Mouse (Mus musculus) limb, embryonic 15.5 days (tissue): ENCODE measurements around the gene Muc5b. TPM values are rescaled to one million over a fixed set of nuclear protein-coding genes. Genes with fewer than 3 reads are reported as not detected.

Experiments used
- ATAC-seq: fragments of 200-750 bp; cut with Nextera tagmentation; 2 replicates; pipeline ENCODE4 v1.8.0; 2017; ENCODE audit warnings: low read depth, moderate TSS enrichment; ENCODE audit not compliant: insufficient number of reproducible peaks, low FRiP score, low TSS enrichment
- H3K27ac ChIP-seq: fragments of 300-500 bp; sonication (generic); 2 replicates; pipeline ENCODE4 v1.5.1; 2015; ENCODE audit warnings: moderate library complexity, mild to moderate bottlenecking, inconsistent platforms
- H3K27me3 ChIP-seq: fragments of 300-500 bp; sonication (generic); 2 replicates; pipeline ENCODE4 v1.6.1; 2015; ENCODE audit warnings: inconsistent platforms
- H3K36me3 ChIP-seq: fragments of 300-500 bp; sonication (generic); 2 replicates; pipeline ENCODE4 v1.6.1; 2015; ENCODE audit warnings: inconsistent platforms
- H3K4me1 ChIP-seq: fragments of 300-500 bp; sonication (generic); 2 replicates; pipeline ENCODE4 v1.6.1; 2015; ENCODE audit warnings: inconsistent platforms
- H3K4me2 ChIP-seq: fragments of 300-500 bp; sonication (generic); 2 replicates; pipeline ENCODE4 v1.6.1; 2015; ENCODE audit warnings: mild to moderate bottlenecking, inconsistent platforms
- H3K4me3 ChIP-seq: fragments of 300-500 bp; sonication (generic); 2 replicates; pipeline ENCODE4 v1.5.1; 2015; ENCODE audit warnings: mild to moderate bottlenecking, inconsistent platforms
- H3K9ac ChIP-seq: fragments of 300-500 bp; sonication (generic); 2 replicates; pipeline ENCODE4 v1.6.1; 2015; ENCODE audit warnings: inconsistent platforms
- H3K9me3 ChIP-seq: fragments of 300-500 bp; sonication (generic); 2 replicates; pipeline ENCODE4 v1.6.1; 2016; ENCODE audit warnings: inconsistent platforms
- WGBS: fragments of 180-500 bp; shearing (Covaris S2); methylation state at CpG from one replicate; pipeline ENCODE4 v1.1.7; 2015; 5-methylcytosine and 5-hydroxymethylcytosine counted together
- polyA plus RNA-seq: library from polyadenylated mRNA; unstranded; fragments of >200 nt; fragmentation: Nextera tagmentation; extraction: Ambion mirVana; gene quantifications from 2 replicates; pipeline ENCODE4 v1.2.1, GENCODE M21; 2015

Gene Muc5b
- polyA plus RNA-seq, 1 experiment from 2014 or later: 0.03 TPM

- Histone ChIP-seq H3K9ac (no peak overlapping the region), H3K9me3 (no peaks in the 10 kb centered on the region), H3K4me3 (no peak overlapping the region), H3K27me3 (0 out of 2 replicates have a peak, but pooled peaks cover 4% of the 10 kb centered on the region), H3K36me3 (no peaks in the 10 kb centered on the region), H3K27ac (no peak overlapping the region), H3K4me1 (peaks cover 8% of the 10 kb centered on the region), H3K4me2 (no peak overlapping the region)
- no peak for ATAC-seq
- 84% methylated on average over 9 of the region's 9 CpGs for WGBS
These were observed 14.5 kb upstream of the Muc5b start for GRCm38 (mm10) chr7:141824398-141824797.

- no peak overlapping the region for H3K4me3 ChIP-seq
- no peak for ATAC-seq
- no peaks in the 10 kb centered on the region for H3K36me3 ChIP-seq
- no peaks in the 10 kb centered on the region for H3K9me3 ChIP-seq
- 76% methylated on average over 7 of the region's 7 CpGs for WGBS
- H3K4me1 ChIP-seq: no peaks in the 10 kb centered on the region
- H3K27ac ChIP-seq: no peak overlapping the region
- no peaks in the 10 kb centered on the region for H3K27me3 ChIP-seq
- no peak overlapping the region for H3K9ac ChIP-seq
- H3K4me2 ChIP-seq: no peak overlapping the region
These were observed 2.9 kb upstream of the Muc5b start for GRCm38 (mm10) chr7:141835941-141836340.

GRCm38 (mm10) chr7:141836423-141836822 lies 2.4 kb upstream of the Muc5b start:
- no peak for ATAC-seq
- H3K9ac ChIP-seq: no peak overlapping the region

GRCm38 (mm10) chr7:141840354-141840753 lies 1.5 kb downstream of the Muc5b start:
- H3K4me3 ChIP-seq: no peak overlapping the region
- H3K27ac ChIP-seq: no peak overlapping the region
- H3K9ac ChIP-seq: no peak overlapping the region
- H3K9me3 ChIP-seq: no peaks in the 10 kb centered on the region
- no peaks in the 10 kb centered on the region for H3K36me3 ChIP-seq
- H3K4me2 ChIP-seq: no peak overlapping the region
- WGBS: 91% methylated on average over 10 of the region's 10 CpGs
- no peaks in the 10 kb centered on the region for H3K4me1 ChIP-seq
- H3K27me3 ChIP-seq: 0 out of 2 replicates have a peak, but pooled peaks cover 3% of the 10 kb centered on the region
- ATAC-seq: no peak

More at GRCm38 (mm10) chr7:141836423-141836822, 2.4 kb upstream of the Muc5b start:
- Histone ChIP-seq H3K4me3 (no peak overlapping the region), H3K27me3 (no peaks in the 10 kb centered on the region), H3K4me2 (no peak overlapping the region), H3K4me1 (no peaks in the 10 kb centered on the region), H3K27ac (no peak overlapping the region), H3K36me3 (no peaks in the 10 kb centered on the region), H3K9me3 (no peaks in the 10 kb centered on the region)
- 75% methylated on average over 8 of the region's 8 CpGs for WGBS

- Histone ChIP-seq H3K4me3 (no peak overlapping the region), H3K27ac (no peak overlapping the region), H3K4me1 (no peaks in the 10 kb centered on the region), H3K4me2 (no peak overlapping the region), H3K36me3 (no peaks in the 10 kb centered on the region), H3K9me3 (no peaks in the 10 kb centered on the region), H3K9ac (no peak overlapping the region), H3K27me3 (no peaks in the 10 kb centered on the region)
- ATAC-seq: no peak
- 76% methylated on average over 4 of the region's 4 CpGs for WGBS
These were observed 22.2 kb downstream of the Muc5b start for GRCm38 (mm10) chr7:141861046-141861445.

- 75% methylated on average over 5 of the region's 5 CpGs for WGBS
- no peak overlapping the region for H3K27ac ChIP-seq
- no peaks in the 10 kb centered on the region for H3K27me3 ChIP-seq
- no peaks in the 10 kb centered on the region for H3K4me1 ChIP-seq
- no peak overlapping the region for H3K4me3 ChIP-seq
- peaks cover 23% of the 10 kb centered on the region for H3K36me3 ChIP-seq
- H3K9me3 ChIP-seq: no peaks in the 10 kb centered on the region
- ATAC-seq: no peak
- no peak overlapping the region for H3K4me2 ChIP-seq
- H3K9ac ChIP-seq: no peak overlapping the region
These were observed 30.8 kb downstream of the Muc5b start for GRCm38 (mm10) chr7:141869644-141870043.

DNA sequence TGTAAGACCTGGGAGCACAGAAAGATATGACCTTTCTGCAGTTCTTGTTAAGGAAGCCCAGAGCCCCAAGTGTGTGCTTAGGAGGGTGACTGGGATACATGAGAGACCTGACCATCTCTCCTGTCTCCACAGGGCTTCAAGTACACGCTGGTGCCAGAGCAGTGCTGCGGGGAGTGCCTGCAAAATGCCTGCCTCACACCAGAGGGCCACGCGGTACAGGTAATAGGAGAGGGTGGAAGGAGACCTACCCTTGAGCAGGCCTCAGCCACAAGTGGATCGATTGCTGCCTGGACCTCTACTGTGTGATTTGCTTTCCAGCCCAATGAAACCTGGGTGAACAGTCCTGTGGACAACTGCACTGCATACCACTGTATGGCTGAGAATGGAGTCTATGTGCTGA lies 31.7 kb downstream of the Muc5b start:
- no peaks in the 10 kb centered on the region for H3K9me3 ChIP-seq
- H3K9ac ChIP-seq: no peak overlapping the region
- H3K36me3 ChIP-seq: peaks cover 29% of the 10 kb centered on the region
- ATAC-seq: no peak
- no peak overlapping the region for H3K4me3 ChIP-seq
- no peak overlapping the region for H3K4me2 ChIP-seq
- no peaks in the 10 kb centered on the region for H3K27me3 ChIP-seq
- no peaks in the 10 kb centered on the region for H3K4me1 ChIP-seq
- WGBS: 78% methylated on average over 5 of the region's 5 CpGs
- no peak overlapping the region for H3K27ac ChIP-seq

DNA sequence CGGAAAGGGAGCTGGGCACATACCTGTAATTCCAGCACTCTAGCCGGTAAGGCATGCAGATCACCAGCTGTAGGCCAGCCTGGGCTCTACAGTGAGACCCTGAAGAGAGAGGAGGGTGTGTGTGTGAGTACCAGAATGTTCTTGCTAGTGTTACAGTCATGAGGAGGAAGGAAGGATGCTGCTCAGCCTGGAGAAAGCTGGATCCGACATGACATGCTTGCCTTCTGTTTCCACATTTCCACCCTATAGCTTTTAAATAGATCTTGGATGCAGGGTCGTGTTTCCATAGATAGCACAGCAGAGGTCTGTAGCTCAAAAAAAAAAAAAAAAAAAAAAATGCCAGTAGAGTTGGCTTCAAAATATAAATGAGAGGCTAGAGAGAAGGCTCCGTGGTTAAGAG lies 36.0 kb downstream of the Muc5b start:
- ATAC-seq: no peak
- peaks cover 56% of the 10 kb centered on the region for H3K36me3 ChIP-seq

GRCm38 (mm10) chr7:141878813-141879212 lies 39.9 kb downstream of the Muc5b start:
- 91% methylated on average over 2 of the region's 2 CpGs for WGBS

More for the DNA sequence above, 36.0 kb downstream of the Muc5b start:
- no peak overlapping the region for H3K4me3 ChIP-seq
- no peak overlapping the region for H3K9ac ChIP-seq
- H3K4me1 ChIP-seq: no peaks in the 10 kb centered on the region
- H3K27ac ChIP-seq: no peak overlapping the region
- no peaks in the 10 kb centered on the region for H3K27me3 ChIP-seq
- no peaks in the 10 kb centered on the region for H3K9me3 ChIP-seq
- H3K4me2 ChIP-seq: no peak overlapping the region
- 83% methylated on average over 5 of the region's 5 CpGs for WGBS

GRCm38 (mm10) chr7:141892151-141892550 lies 53.3 kb downstream of the Muc5b start:
- 95% methylated on average over 7 of the region's 7 CpGs for WGBS
- no peak overlapping the region for H3K27ac ChIP-seq
- H3K4me3 ChIP-seq: no peak overlapping the region
- no peaks in the 10 kb centered on the region for H3K4me1 ChIP-seq
- no peak for ATAC-seq
- H3K9ac ChIP-seq: no peak overlapping the region
- no peaks in the 10 kb centered on the region for H3K9me3 ChIP-seq
- H3K27me3 ChIP-seq: no peaks in the 10 kb centered on the region
- no peak overlapping the region for H3K4me2 ChIP-seq
- peaks cover 69% of the 10 kb centered on the region for H3K36me3 ChIP-seq

More at GRCm38 (mm10) chr7:141878813-141879212, 39.9 kb downstream of the Muc5b start:
- no peak overlapping the region for H3K4me3 ChIP-seq
- no peak for ATAC-seq
- no peaks in the 10 kb centered on the region for H3K27me3 ChIP-seq
- no peak overlapping the region for H3K9ac ChIP-seq
- peaks cover 77% of the 10 kb centered on the region for H3K36me3 ChIP-seq
- H3K4me2 ChIP-seq: no peak overlapping the region
- H3K9me3 ChIP-seq: no peaks in the 10 kb centered on the region
- no peak overlapping the region for H3K27ac ChIP-seq
- no peaks in the 10 kb centered on the region for H3K4me1 ChIP-seq

DNA sequence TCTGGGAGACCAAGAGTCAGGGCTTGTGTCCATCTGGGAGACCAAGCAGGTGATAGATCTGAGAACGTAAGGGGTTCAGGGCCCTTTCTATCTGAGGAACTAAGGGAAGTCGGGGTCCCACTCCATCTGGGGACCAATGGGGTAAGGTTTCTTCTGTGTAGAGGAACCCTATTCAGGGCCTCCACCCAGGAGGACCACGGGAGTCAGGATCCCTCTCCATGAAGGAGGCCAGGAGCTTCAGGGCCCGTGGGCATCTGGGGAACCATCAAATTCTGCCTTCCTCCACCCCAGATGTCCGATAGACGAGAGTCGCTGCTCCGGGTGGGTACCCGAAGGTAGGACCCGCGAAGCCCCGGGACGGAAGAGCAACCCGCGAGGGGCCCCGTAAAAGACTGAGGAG lies 63.0 kb downstream of the Muc5b start:
- H3K9me3 ChIP-seq: no peaks in the 10 kb centered on the region
- peak overlapping the region; percentile 86 for H3K9ac ChIP-seq
- H3K4me3 ChIP-seq: peak overlapping the region; percentile 82
- peak; percentile 23 for ATAC-seq
- peak overlapping the region; percentile 48 for H3K27ac ChIP-seq
- H3K36me3 ChIP-seq: no peaks in the 10 kb centered on the region
- peaks cover 17% of the 10 kb centered on the region for H3K4me1 ChIP-seq
- WGBS: 1% methylated on average over 16 of the region's 16 CpGs
- H3K4me2 ChIP-seq: peak overlapping the region; percentile 76
- H3K27me3 ChIP-seq: peaks cover 14% of the 10 kb centered on the region

GRCm38 (mm10) chr7:141902269-141902729 lies 63.4 kb downstream of the Muc5b start:
- peak overlapping the region; percentile 86 for H3K9ac ChIP-seq
- peaks cover 17% of the 10 kb centered on the region for H3K4me1 ChIP-seq
- under 1% methylated on average over 44 of the region's 44 CpGs for WGBS
- no peaks in the 10 kb centered on the region for H3K9me3 ChIP-seq
- H3K4me3 ChIP-seq: peak overlapping the region; percentile 82
- peaks cover 14% of the 10 kb centered on the region for H3K27me3 ChIP-seq
- H3K4me2 ChIP-seq: peak overlapping the region; percentile 76
- peak overlapping the region; percentile 54 for H3K27ac ChIP-seq
- H3K36me3 ChIP-seq: no peaks in the 10 kb centered on the region
- ATAC-seq: peak; percentile 95

GRCm38 (mm10) chr7:141902791-141903190 lies 63.9 kb downstream of the Muc5b start:
- no peak for ATAC-seq
- no peak overlapping the region for H3K9ac ChIP-seq
- H3K4me2 ChIP-seq: peak overlapping the region; percentile 63
- peak overlapping the region; percentile 82 for H3K4me3 ChIP-seq
- WGBS: 67% methylated on average over 4 of the region's 4 CpGs
- H3K9me3 ChIP-seq: no peaks in the 10 kb centered on the region
- peak overlapping the region; percentile 54; the same call in 1 of the 2 replicates for H3K27ac ChIP-seq
- H3K4me1 ChIP-seq: peaks cover 17% of the 10 kb centered on the region
- peaks cover 14% of the 10 kb centered on the region for H3K27me3 ChIP-seq
- H3K36me3 ChIP-seq: no peaks in the 10 kb centered on the region
